Mouse (Mus musculus) layer of hippocampus, postnatal 36 days (tissue): ENCODE measurements around the gene Acsl1. TPM values are rescaled to one million over a fixed set of nuclear protein-coding genes. Genes with fewer than 3 reads are reported as not detected.
"Not testable (repeated sequence)": the region's sequence is repeated elsewhere in the genome, so short reads cannot be mapped to it uniquely, and the experiment has no call there.

Experiments used
- DNase-seq, 2 experiments: peaks; one replicate each; pipeline ENCODE4 v3.0.0; 2022
- total RNA-seq, 2 experiments: library from RNA; stranded (reverse); gene quantifications; 2 replicates each; pipeline ENCODE4 v1.2.3; 2021

Acsl1 gene
- total RNA-seq, 2 experiments from 2014 or later = 39.8 to 44.9 TPM

- peak; percentile 79 for DNase-seq
Observed at GRCm38 (mm10) chr8:46566914-46567529, 96.2 kb downstream of the Acsl1 start.

- DNase-seq = no peak
Observed at GRCm38 (mm10) chr8:46567946-46568345, 97.1 kb downstream of the Acsl1 start.

GRCm38 (mm10) chr8:46568942-46569341 is 98.1 kb downstream of the Acsl1 start:
- no peak for DNase-seq

- no peak for DNase-seq
Observed at GRCm38 (mm10) chr8:46569659-46570441, 99.0 kb downstream of the Acsl1 start.

- DNase-seq = no peak
Observed at GRCm38 (mm10) chr8:46570673-46571072, 99.8 kb downstream of the Acsl1 start.

GRCm38 (mm10) chr8:46573446-46573845 is 102.6 kb downstream of the Acsl1 start:
- DNase-seq = no peak

- no peak for DNase-seq
Observed at GRCm38 (mm10) chr8:46573964-46574363, 103.1 kb downstream of the Acsl1 start.

- DNase-seq = no peak
Observed at GRCm38 (mm10) chr8:46578794-46579193, 108.0 kb downstream of the Acsl1 start.

- not testable (repeated sequence) for DNase-seq
Observed at GRCm38 (mm10) chr8:46584328-46584727, 113.5 kb downstream of the Acsl1 start.

GRCm38 (mm10) chr8:46585576-46585975 is 114.7 kb downstream of the Acsl1 start:
- DNase-seq = no peak

Other genes with a start within 250 kb of the Acsl1 start
- not detected for gene Helt, start 176.4 kb upstream of the Acsl1 start, total RNA-seq
- gene Cenpu, start 81.0 kb downstream of the Acsl1 start, total RNA-seq = 1 to 10 TPM; 1.2 to 4.0 TPM
- 1 to 10 TPM; 4.2 to 4.8 TPM for gene Primpol, start 146.2 kb downstream of the Acsl1 start, total RNA-seq
- gene Casp3, start 146.3 kb downstream of the Acsl1 start, total RNA-seq = 10 to 100 TPM in 1 of 2 experiments, 1 to 10 TPM in 1; 9.8 to 12.7 TPM